Mouse (Mus musculus) E14TG2a.4 (cell line): ENCODE data around the gene Clpb.

Experiments
- CTCF ChIP-seq: conservative IDR thresholded peaks from 2 replicates; pipeline ENCODE4 v1.5.1; 2014; ENCODE audit warnings: low read length
- NANOG ChIP-seq: IDR thresholded peaks from 2 replicates; pipeline ENCODE4 v1.6.1; 2014; ENCODE audit warnings: borderline replicate concordance, low read length, mixed read lengths
- POU5F1 ChIP-seq: IDR thresholded peaks from 2 replicates; pipeline ENCODE4 v1.6.1; 2014; ENCODE audit warnings: low read length, borderline replicate concordance

GRCm38 (mm10) chr7:101615406-101615805 is 48.0 kb upstream of the Clpb start:
- no peak for TF ChIP-seq CTCF
- no peak for TF ChIP-seq POU5F1
- no peak for TF ChIP-seq NANOG
